Mouse (Mus musculus): Measurements from ENCODE around the gene Adgrf3.
"Not testable (repeated sequence)": the region's sequence is repeated elsewhere in the genome, so short reads cannot be mapped to it uniquely, and the experiment has no call there.

The Adgrf3 gene

DNA sequence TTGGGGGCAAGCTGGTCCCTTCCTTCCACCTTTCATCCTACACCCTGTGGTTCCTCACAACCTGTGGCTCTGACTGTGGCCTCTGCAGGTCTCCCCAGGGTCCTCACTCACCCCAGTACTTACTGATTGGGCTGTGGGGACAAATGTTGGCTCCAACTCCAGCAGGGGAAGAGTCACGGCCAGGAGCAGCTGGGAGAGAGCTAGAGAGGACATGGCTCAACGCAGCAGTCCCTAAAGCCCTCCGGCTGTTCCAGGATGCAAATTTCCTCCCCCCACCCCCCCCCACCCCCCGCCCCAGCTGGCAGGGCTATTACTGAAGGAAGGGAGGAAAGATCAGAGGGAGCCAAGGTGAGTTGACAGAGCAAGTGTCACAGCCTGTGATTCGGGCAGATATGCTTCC, at the start of gene Adgrf3:
Adgrf3 (minus strand) TSS at position 230 of the 400 bp plus-strand sequence.
- no peak for DNase-seq (ENCODE audit: low spot score in 2 of 2)

DNA sequence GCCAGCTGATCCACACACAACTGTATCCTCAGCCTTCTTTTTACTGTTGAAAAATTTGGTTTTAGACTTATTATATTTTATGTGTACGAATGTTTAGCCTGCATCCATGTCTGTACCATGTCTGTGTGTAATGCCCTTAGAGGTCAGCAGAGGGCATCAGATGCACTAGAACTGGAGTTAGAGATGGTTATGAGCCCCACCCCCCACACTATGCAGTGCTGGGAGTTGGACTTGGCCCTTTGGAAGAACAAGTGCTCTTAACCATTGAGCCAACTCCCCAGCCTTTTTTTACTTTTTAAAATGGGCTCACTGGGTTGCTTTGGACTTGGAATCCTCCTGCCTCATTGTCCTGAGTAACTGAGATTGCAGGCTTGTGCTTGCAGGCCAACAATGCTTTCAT, 42.1 kb upstream of the Adgrf3 start:
- DNase-seq (ENCODE audit: low spot score in 2 of 2) = peak in 1 of 2 experiments; percentile 30

DNA sequence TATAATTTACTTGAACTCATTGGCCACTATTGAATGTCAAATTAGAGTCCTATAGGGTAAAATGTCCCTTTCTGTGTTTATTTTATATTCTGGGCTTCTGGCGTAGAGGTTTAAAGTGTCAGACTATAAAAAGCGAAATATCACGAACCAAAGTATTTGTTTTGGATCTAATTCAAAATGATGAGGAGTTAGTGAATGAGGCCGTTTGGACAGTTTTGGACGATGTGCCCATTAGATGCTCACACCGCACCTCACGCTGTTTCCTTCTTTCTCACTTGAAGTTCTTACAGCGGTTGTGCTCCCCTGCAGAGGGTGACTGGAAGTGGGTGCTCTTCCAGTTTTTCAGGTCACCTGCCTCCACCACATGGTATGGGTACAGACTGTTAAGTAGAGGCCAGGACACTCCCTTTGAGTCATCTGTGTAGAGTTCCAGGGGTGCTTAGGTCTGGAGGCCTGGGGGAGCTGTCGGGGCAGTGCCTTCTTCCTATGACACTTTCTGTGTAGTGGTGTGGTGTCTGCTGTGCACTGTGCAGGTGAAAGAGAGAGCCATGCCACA, 40.4 kb upstream of the Adgrf3 start:
- no peak for DNase-seq (ENCODE audit: low spot score in 2 of 2)

DNA sequence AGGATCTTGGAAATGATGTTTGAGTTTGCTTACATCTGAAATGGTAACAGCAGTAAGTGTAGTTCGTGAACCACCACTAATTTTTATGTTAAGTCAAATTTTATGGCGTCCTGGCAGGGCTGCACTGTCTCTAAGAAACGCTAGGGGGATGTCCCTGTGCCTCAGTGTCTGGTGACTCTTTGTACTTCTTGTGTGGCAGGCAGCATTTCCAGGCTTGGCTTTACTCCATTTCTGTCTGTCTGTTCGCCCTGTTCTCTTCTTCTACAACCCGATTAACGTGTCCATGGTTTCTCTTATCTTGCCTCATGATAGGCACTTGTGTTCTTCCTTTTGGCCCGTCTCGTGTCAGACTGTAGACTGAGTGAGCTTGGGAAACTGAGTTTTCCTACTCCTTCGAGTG, 38.2 kb upstream of the Adgrf3 start:
- peak in 1 of 2 experiments; percentile 22 for DNase-seq (ENCODE audit: low spot score in 2 of 2)

DNA sequence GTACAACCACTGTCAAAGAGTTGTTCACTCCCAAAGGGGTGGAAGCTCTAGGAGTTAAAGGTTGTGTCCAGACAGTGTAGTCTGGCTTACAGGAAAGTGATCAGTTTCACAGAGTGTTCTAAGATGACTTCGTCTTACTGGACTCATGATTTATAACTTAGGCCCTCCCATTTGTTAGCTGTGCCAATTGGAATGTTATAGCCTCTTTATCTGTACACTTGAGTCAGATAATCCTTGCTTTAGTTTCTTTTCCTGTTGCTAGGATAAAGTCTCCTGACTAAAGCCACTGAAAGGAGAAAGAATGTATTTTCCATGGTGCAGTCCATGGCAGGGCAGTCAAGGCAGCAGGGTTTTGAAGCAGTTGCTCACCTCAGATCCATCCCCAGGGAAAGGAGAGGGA, 36.9 kb upstream of the Adgrf3 start:
- DNase-seq (ENCODE audit: low spot score in 2 of 2) = no peak

- no peak for DNase-seq (ENCODE audit: low spot score in 2 of 2)
Observed at GRCm38 (mm10) chr5:30240552-30240951, 35.0 kb upstream of the Adgrf3 start.

DNA sequence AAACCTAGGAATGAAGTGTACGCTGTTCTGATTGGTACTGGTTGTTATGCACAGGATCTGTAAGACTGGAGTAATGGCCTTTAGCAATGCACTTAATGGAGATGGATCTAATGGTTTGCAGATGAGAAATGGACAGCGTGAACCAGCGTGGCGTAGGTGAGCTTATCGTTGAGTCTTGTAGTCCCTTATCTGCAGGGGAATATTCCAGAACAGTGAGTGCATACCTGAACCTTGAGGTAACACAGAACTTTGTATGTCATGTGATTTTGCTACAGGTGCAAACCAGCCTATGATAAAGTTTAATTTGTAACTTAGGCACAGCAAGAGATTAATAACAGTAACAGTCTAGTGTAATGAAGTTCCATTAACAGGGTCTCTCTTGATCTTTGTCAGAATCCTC, 33.0 kb upstream of the Adgrf3 start:
- DNase-seq (ENCODE audit: low spot score in 2 of 2) = no peak

GRCm38 (mm10) chr5:30235641-30236126, 30.2 kb upstream of the Adgrf3 start:
- DNase-seq (ENCODE audit: low spot score in 2 of 2) = no peak

DNA sequence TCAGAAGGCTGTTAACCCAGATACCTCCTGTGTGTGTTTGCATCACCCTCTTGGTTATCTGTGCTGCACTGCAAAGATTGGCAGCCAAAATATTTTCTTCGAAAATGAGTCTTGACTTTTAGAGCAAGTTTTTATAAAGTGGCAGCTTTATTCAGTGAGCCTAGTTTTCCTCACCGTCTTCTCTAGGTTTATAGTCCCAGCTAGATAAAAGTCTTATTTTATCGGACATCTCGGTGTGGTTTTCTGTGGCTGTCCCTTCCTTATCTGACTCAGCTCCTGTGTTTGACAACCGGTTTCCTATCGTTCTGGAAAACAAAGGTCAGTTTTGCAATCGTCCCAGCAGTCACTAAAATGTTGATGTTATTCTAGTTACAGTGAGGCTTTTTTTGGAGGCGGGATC, 28.5 kb upstream of the Adgrf3 start:
- DNase-seq (ENCODE audit: low spot score in 2 of 2) = no peak

GRCm38 (mm10) chr5:30233042-30233441, 27.5 kb upstream of the Adgrf3 start:
- DNase-seq (ENCODE audit: low spot score in 2 of 2) = peak; percentile 34 to 41

DNA sequence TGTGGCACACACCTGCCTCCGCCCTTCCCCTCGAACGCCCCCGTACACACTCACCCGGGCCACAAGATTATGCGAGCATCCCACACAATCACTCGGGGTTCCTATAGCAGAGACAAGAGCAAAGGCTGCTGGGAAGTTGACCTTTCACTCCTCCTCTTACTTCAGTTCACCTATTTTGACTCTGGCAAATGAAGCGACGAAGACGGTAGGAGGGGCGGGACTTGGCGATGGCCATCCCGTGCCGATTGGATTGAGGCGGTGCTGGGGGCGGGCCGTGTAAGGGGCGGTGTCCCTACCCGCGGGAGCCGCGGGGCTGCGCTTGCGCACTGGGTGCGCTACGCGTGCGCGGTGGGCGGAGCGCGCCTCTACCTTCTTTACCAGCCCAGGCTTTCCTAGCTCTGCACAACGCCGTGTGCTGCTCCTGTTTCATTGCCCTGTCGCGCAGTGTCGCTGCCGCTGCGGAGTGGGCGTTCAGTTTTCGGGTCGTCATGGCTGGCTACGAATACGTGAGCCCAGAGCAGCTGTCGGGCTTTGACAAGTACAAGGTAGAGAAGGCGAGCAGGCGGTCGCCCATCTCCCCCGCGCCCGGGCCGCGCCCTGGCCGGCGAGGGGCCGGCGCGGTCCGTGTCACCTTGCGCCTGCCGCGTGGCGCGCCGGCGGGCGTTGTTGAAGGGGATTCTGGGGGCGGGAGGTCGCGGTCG, 26.9 kb upstream of the Adgrf3 start, which contains the start of gene Selenoi:
Selenoi (plus strand) TSS at position 311 of the 701 bp plus-strand sequence.
- DNase-seq (ENCODE audit: low spot score in 2 of 2) = peak; percentile 96 to 99

DNA sequence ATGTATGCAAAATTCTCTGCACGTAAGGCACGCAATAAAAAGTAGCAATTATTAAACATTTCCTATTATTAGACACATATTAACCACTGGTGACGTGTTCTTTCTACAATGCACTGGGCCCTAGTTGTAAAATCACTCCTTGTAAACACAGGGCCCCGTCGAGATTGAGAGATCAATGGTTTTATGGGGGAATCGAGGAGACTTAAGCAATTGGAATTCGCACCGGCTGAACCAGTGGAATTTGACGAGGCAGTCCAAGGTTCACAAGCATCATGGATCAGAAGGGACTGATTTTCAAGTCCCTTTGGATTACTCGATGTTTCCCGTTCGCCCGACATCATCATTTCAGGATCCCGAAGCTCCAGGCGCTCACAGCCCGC, 26.4 kb upstream of the Adgrf3 start:
- no peak for DNase-seq (ENCODE audit: low spot score in 2 of 2)

DNA sequence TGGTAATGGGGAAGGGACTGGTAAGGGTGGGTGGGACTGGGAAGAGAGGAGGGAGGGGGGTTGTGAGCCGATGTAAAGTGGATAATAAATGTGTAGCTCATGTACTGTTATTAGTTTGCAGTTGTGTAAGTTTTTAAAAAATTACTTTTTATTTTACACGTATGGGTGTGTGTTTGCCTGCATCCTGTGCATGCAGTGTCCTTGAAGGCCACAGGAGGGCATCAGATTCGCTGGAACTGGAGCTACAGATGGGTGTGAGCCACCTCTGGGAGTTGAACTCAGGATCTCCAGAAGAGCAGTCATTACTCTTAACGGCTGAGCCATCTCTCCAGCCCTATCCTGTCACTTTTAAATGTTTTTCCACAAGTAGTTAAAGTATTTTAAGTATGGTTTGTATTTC, 25.4 kb upstream of the Adgrf3 start:
- DNase-seq (ENCODE audit: low spot score in 2 of 2) = peak in 1 of 2 experiments; percentile 67

GRCm38 (mm10) chr5:30222681-30223080, 17.2 kb upstream of the Adgrf3 start:
- DNase-seq (ENCODE audit: low spot score in 2 of 2) = no peak

GRCm38 (mm10) chr5:30220666-30221065, 15.1 kb upstream of the Adgrf3 start:
- DNase-seq (ENCODE audit: low spot score in 2 of 2) = no peak

DNA sequence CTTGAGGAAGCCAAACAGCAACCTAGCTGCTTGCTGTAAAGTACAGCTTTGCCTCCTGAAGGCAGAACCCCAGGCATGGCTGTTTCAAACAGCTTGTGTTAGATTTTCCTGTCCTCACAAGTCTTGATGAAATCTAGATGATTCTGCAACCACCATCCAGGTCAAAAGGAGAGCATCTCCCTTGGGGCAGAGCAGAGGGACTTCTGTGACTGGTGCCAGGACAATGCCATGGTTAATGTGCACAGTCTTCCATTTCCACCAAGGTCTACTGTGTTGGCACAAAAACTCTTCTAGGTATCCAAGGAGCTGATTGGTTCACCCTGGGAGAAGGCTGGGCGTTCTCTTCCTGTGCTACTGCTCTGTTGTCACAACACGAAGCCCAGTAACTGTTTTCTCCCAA, 14.2 kb upstream of the Adgrf3 start:
- no peak for DNase-seq (ENCODE audit: low spot score in 2 of 2)

- DNase-seq (ENCODE audit: low spot score in 2 of 2) = no peak
Observed at GRCm38 (mm10) chr5:30215970-30216369, 10.4 kb upstream of the Adgrf3 start.

- DNase-seq (ENCODE audit: low spot score in 2 of 2) = peak in 1 of 2 experiments; percentile 70
Observed at GRCm38 (mm10) chr5:30214889-30215288, 9.4 kb upstream of the Adgrf3 start.

DNA sequence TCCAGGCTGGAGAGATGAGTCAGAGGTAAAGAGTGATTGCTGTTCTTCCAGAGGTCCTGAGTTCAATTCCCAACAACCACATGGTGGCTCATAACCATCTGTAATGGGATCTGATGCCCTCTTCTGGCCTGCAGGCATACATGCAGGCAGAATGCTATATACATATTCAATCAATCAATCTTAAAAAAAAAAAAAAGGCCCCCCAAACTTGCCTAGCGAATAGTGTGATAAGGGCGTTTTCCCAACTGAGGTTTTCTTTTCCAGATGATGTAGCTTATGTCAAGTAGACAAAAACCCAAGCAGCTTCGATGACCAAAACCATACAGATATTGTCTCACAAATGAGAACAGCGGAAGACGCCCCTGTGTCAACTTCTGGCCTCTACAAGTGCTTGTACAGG, 5.2 kb upstream of the Adgrf3 start:
- not testable (repeated sequence) for DNase-seq (ENCODE audit: low spot score in 2 of 2)

GRCm38 (mm10) chr5:30207276-30207675, 1.8 kb upstream of the Adgrf3 start:
- DNase-seq (ENCODE audit: low spot score in 2 of 2) = peak in 1 of 2 experiments; percentile 60

- DNase-seq (ENCODE audit: low spot score in 2 of 2) = no peak
Observed at GRCm38 (mm10) chr5:30205034-30205433, 488 bp downstream of the Adgrf3 start.

DNA sequence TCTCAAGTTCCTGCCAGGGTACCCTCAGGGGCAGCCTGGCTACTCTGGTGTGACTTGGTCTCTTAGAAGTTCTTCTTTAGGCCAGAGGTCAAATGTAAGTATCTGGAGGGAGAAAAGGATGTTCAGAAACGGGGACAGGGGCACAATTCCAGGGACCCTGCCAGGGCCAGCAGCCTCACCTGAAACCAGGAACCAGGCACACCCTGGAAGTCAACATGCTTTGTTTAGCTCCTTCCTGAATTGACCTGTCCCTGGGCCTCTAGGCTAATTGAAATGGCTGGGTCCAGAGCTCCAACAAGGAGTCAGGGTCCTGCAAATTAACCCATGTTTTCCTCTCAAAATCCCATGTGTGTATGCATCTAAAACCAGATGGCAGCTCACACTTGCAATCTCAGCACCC, 1.1 kb downstream of the Adgrf3 start:
- DNase-seq (ENCODE audit: low spot score in 2 of 2) = no peak

DNA sequence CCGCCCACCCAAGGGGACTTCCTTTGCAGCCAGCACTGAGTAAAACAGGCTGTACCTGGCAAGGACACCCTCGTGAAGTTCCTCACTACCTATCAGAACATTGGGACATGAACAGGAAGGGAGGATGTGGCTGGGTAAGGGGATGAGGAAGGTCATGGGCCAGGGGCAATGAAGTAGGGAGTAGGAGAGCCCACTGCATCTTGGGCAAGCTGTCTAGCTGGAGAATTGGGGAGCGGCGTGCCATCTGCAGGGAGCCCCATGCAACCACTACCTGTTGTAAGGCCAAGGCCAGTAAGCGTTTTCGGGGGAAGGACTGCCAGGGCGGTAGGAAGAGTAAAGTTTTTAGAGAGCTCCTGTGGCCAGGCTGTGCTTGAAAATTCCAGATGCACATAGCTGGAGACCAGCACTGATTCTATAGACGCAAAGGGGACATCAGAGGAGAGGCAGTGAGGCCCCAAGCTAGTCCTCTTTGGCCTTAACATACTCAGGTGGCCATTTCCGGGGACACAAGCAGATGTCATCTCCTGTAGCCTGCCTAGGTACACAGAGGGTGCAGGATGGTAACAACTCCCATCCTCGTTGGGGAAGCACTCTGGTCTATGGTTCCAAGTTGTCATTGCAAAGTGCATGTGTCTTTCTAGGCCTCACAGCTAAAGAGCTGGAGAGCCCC, 2.2 kb downstream of the Adgrf3 start:
- DNase-seq (ENCODE audit: low spot score in 2 of 2) = no peak

All from spleen, postnatal 10 days (tissue).